Mouse (Mus musculus) spleen, adult 2 months (tissue): ENCODE data around the gene Reln. TPM values are rescaled to one million over a fixed set of nuclear protein-coding genes. Genes with fewer than 3 reads are reported as not detected.
A peak's percentile ranks its signal among the peaks of the same experiment; 100 is the strongest.

Source experiments
- DNase-seq, 2 experiments: peaks; one replicate each; pipeline versions ENCODE4 v3.0.0 to v3.0.0-alpha.2; 2012 to 2021; ENCODE audit warnings: low spot score in 2 of 2, low read depth in 1 of 2
- H3K27ac ChIP-seq: fragments of 200-500 bp; 2 replicates; pipeline ENCODE4 v1.5.1; 2012; ENCODE audit warnings: low read length, inconsistent platforms; ENCODE audit not compliant: insufficient read depth
- H3K27me3 ChIP-seq: fragments of 200-500 bp; 2 replicates; pipeline ENCODE4 v1.6.1; 2012; ENCODE audit warnings: mild to moderate bottlenecking, moderate library complexity, low read length, inconsistent platforms; ENCODE audit not compliant: control insufficient read depth, insufficient read depth
- H3K36me3 ChIP-seq: fragments of 200-500 bp; 2 replicates; pipeline ENCODE4 v1.6.1; 2012; ENCODE audit warnings: mild to moderate bottlenecking, low read length, inconsistent platforms; ENCODE audit not compliant: control insufficient read depth, insufficient read depth
- H3K4me1 ChIP-seq: fragments of 200-500 bp; 2 replicates; pipeline ENCODE4 v1.6.1; 2011; ENCODE audit warnings: inconsistent platforms; ENCODE audit not compliant: control insufficient read depth, insufficient read depth, insufficient read length
- H3K4me3 ChIP-seq: fragments of 200-500 bp; 2 replicates; pipeline ENCODE4 v1.5.1; 2011; ENCODE audit warnings: mild to moderate bottlenecking, inconsistent platforms; ENCODE audit not compliant: insufficient read depth, insufficient read length; ENCODE audit errors: extremely low read depth
- CTCF ChIP-seq: fragments of 200-500 bp; IDR thresholded peaks from 2 replicates; pipeline ENCODE4 v1.5.1; 2011; ENCODE audit warnings: mild to moderate bottlenecking, inconsistent platforms; ENCODE audit not compliant: insufficient read depth, insufficient read length, insufficient replicate concordance; ENCODE audit errors: extremely low read depth
- POLR2A ChIP-seq: fragments of 200-500 bp; IDR thresholded peaks from 2 replicates; pipeline ENCODE4 v1.6.1; 2011; ENCODE audit warnings: low read depth, low read length, inconsistent platforms
- WGBS: fragments of 180-500 bp; shearing (Covaris S2); methylation state at CpG from one replicate; pipeline ENCODE4 v1.1.7; 2018; 5-methylcytosine and 5-hydroxymethylcytosine counted together
- polyA plus RNA-seq: library from polyadenylated mRNA; depleted of rRNA; stranded (reverse); fragments of >200 nt; gene quantifications from 2 replicates; pipeline ENCODE4 v1.2.3, GENCODE M21; 2012; rRNA removed

Gene Reln
- polyA plus RNA-seq: 3.7 and 3.8 TPM in 2 replicates

DNA sequence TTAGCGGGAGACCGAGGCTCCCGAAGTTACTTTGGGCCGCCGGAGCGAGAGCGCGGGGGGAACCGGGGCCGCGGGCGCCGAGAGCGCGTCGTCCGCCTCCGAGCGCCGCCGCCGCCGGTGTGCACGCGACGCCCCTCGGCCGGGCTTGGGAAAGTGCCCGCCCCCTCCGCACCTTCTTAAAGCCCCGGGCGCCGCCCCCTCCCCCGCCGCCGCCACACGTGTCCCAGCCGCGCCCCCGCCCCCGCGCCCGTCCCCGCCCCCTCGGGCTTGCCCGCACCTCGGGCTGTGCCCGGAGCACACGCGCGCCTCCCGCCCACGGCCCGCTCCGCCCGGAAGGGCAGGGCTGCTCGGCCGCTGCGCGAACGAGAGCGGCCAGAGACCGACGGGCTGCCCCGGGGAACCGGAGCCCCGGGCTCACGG is at the start of gene Reln:
TSS of gene Reln (minus strand) at position 147 of the 420 bp plus-strand sequence.
- Histone ChIP-seq H3K27ac (no peak within 1 kb of the TSS), H3K4me1 (no peaks in the 10 kb centered on the region; the same call in 1 of the 2 replicates), H3K27me3 (peaks cover 16% of the 10 kb centered on the region), H3K36me3 (no peaks in the 10 kb centered on the region), H3K4me3 (peak within 1 kb of the TSS; percentile 23; the same call in 1 of the 2 replicates)
- WGBS: 2% methylated on average over 29 of the region's 68 CpGs
- no peak for DNase-seq
- TF ChIP-seq POLR2A: no peak
- TF ChIP-seq CTCF: no peak

DNA sequence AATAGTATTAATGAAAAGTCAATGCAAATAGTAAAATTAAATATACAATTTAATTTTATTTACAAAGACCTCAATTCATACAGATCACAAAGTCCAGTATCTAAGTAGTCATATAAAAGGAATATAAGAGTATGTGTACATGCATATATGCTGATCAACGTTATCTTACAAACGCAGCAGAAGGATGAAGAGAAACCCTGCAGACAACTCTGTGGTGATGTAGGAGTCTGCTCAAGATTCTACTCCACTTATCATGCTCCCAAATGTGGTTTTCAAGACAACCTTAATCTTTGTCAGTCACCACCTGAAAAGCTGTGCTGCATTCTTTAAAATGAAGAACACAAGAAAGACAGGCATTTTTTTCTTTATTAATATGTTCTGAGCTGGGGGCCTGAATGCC is 44.0 kb upstream of the Reln start:
- TF ChIP-seq CTCF (no peak), POLR2A (no peak)
- no peak for DNase-seq
- Histone ChIP-seq H3K27ac (no peak overlapping the region), H3K4me1 (no peaks in the 10 kb centered on the region), H3K4me3 (no peak overlapping the region), H3K36me3 (no peaks in the 10 kb centered on the region), H3K27me3 (no peaks in the 10 kb centered on the region)
- 85% methylated on average over 2 of the region's 2 CpGs for WGBS

DNA sequence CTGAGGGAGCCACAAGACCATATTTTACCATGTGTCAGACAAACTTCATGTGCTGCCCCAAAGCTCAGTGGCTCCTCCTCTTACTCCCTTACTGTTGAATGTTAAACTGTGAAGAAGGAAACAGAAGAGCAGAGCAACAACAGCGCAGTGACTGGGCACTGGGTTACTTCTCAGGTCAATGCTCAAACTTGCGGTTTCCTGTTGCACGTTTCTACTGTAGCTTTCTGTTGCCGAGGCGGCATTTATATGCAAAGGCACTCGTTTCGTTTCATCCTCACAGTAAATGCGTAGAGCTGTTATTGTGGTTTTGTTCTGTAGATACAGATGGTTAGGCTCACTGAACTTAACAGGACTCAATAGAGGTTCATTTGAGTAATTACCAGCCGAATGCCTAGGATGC is 16.0 kb upstream of the Reln start:
- WGBS: 65% methylated on average over 9 of the region's 9 CpGs
- TF ChIP-seq CTCF (no peak), POLR2A (no peak)
- Histone ChIP-seq H3K4me1 (no peaks in the 10 kb centered on the region), H3K27ac (no peak overlapping the region), H3K36me3 (no peaks in the 10 kb centered on the region), H3K4me3 (no peak overlapping the region), H3K27me3 (no peaks in the 10 kb centered on the region)
- DNase-seq: peak in 1 of 2 experiments; percentile 9

DNA sequence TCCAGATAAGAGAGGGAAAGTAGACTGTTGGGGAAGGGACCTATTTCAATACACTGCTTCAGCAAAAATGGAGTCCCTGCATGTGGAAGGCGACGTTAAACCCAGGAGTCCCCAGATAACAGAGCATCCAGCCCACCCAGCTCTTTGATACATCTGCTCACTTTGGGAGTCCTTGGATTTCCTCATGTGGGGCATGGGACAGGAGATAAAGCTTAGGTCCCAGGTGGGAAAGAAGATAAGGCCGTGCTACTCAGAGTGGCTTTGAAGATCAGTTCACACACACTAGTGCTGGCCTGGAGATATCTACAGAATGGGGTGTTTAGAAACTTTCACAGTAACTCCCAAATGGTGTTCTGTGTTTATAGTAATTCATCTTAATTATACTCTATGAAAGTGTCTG is 3.9 kb upstream of the Reln start:
- TF ChIP-seq POLR2A: no peak
- TF ChIP-seq CTCF: no peak

DNA sequence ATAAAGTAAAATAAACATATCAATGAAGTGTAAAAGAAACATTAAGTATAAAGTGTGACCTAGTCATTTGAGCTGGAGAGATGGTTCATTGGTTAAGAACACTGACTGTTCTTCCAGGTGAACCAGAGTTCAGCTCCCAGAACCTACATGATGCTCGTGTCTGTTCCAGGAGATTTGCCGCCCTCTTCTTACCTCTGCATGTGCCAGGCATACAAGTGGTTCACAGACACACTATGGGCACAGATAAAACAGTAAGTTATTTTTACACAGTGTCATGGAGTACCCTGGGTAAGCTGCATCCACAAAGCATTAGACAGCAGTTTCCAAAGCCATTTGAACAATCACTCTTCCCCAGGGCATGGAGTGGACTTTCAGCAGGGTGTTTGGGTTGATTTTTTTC is 3.2 kb upstream of the Reln start:
- H3K4me1 ChIP-seq: no peaks in the 10 kb centered on the region; the same call in 1 of the 2 replicates
- H3K27me3 ChIP-seq: peaks cover 16% of the 10 kb centered on the region
- DNase-seq: no peak
- WGBS: 75% methylated on average over 2 of the region's 2 CpGs
- H3K36me3 ChIP-seq: no peaks in the 10 kb centered on the region
- H3K27ac ChIP-seq: no peak overlapping the region
- TF ChIP-seq POLR2A (no peak), CTCF (no peak)
- no peak overlapping the region for H3K4me3 ChIP-seq

More for the DNA sequence above, 3.9 kb upstream of the Reln start:
- H3K27me3 ChIP-seq: peaks cover 16% of the 10 kb centered on the region
- whole genome bisulfite sequencing: 49% methylated on average over 3 of the region's 3 CpGs
- no peak overlapping the region for H3K4me3 ChIP-seq
- no peaks in the 10 kb centered on the region; the same call in 1 of the 2 replicates for H3K4me1 ChIP-seq
- no peaks in the 10 kb centered on the region for H3K36me3 ChIP-seq
- H3K27ac ChIP-seq: no peak overlapping the region
- no peak for DNase-seq

DNA sequence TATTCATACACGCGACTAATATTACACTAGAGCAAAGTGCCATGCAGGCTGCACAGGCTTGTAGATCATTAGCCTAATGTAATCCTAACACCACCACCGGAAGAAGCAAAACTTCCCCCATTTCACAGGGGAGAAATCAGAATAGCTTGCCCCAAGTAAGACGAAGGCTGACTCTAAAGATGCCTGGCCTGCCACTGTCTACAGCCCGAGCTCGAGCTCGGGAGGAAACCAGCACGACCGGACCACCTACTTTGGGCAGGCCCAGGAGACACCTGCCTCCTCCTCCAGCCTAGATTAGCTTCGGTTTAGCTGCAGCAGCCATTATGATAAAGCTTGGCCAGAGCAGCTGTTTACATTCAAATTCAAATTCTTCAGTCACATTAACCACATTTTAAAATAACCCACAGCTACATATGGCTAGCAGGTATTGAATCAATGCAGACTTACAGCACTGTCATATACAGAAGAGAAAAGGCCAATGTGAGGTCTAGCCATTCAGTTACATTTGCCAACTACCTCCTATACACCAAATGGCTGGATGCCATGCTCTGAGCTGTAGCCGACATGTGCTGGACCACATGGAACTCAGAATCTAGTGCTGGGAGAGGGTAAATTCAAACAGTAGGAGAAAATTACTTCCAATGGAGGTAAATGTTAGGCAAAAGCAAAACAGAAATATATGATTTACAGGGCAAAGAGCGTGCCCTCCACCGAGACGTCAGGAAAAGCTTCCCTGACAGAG is 1.6 kb upstream of the Reln start:
- H3K27me3 ChIP-seq: peaks cover 16% of the 10 kb centered on the region
- H3K4me1 ChIP-seq: no peaks in the 10 kb centered on the region; the same call in 1 of the 2 replicates
- DNase-seq: no peak
- 40% methylated on average over 14 of the region's 14 CpGs for WGBS
- H3K4me3 ChIP-seq: no peak overlapping the region
- H3K27ac ChIP-seq: no peak overlapping the region
- no peaks in the 10 kb centered on the region for H3K36me3 ChIP-seq
- TF ChIP-seq CTCF (no peak), POLR2A (no peak)

DNA sequence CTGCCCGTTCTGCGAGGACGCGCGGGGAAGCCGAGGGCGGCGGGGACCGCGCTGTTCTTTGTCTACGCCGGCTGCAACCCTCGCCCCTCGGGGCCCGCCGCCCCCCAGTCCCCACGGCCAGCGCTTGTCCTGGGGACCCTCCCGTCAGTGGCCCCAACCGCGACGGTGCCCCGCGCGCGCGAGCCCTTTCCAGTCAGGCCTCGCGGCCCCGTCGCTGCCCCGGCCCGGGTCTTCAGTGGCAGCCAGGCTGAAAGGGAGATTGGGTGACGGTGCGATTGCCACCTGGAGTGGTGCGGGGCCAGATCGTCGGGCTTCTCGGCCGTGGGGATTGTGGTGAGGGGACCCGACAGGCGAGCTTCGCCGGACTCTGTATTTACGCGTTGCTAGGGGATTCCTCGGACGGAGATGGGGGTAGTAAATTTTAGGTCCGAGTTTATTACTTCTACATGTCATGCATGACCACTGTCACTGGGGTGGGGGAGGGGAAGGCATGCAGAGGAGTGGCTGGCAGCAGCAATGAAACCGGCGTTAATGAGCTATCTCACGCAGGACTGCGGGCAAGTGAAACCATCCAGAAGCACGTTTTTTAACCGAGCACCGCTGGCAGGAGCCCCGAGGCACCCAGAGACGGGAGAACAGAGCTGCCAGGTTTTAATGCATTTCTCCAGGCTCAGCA is 612 bp upstream of the Reln start:
- no peaks in the 10 kb centered on the region; the same call in 1 of the 2 replicates for H3K4me1 ChIP-seq
- WGBS: 2% methylated on average over 58 of the region's 58 CpGs
- peak overlapping the region; percentile 17; the same call in 1 of the 2 replicates for H3K4me3 ChIP-seq
- DNase-seq: no peak
- no peak overlapping the region for H3K27ac ChIP-seq
- peaks cover 16% of the 10 kb centered on the region for H3K27me3 ChIP-seq
- H3K36me3 ChIP-seq: no peaks in the 10 kb centered on the region
- TF ChIP-seq CTCF: no peak
- no peak for TF ChIP-seq POLR2A
